Mouse (Mus musculus) Patski (cell line): Measurements from ENCODE around the gene Slc4a4. TPM values are rescaled to one million over a fixed set of nuclear protein-coding genes. Genes with fewer than 3 reads are reported as not detected.

Experiments used
- ATAC-seq: fragments of 100-300 bp; one replicate; pipeline ENCODE4 v1.8.0; 2021
- CTCF ChIA-PET: fragments of 350-600 bp; sonication (Branson Sonifier 250); formaldehyde crosslinking; loops from one replicate; lab custom pipeline; 2022; ENCODE audit warnings: inconsistent platforms; lab: Charles Lee
- POLR2A ChIA-PET: fragments of 350-600 bp; sonication (Branson Sonifier 250); formaldehyde crosslinking; loops from one replicate; lab custom pipeline; 2022; ENCODE audit warnings: antibody characterized with exemption, inconsistent platforms; lab: Charles Lee
- DNase-seq: peaks from one replicate; pipeline ENCODE4 v3.0.0-alpha.2; 2011; ENCODE audit warnings: low read depth, low spot score
- H3K27me3 ChIP-seq: fragments of 371-371 bp; one replicate; pipeline ENCODE4 v1.5.1; 2021
- CTCF ChIP-seq: fragments of 100-300 bp; IDR thresholded peaks from one replicate; pipeline ENCODE4 v1.5.1; 2021
- in situ Hi-C: fragments of 300-500 bp; cut with MboI; formaldehyde crosslinking; loops from 3 replicates; pipeline ENCODE4 v1.11.1; 2018; ENCODE audit warnings: low pct_unique_long_range_greater_than_20kb, mixed read lengths
- polyA plus RNA-seq: library from polyadenylated mRNA; unstranded; gene quantifications from one replicate; pipeline ENCODE4 v1.2.3, GENCODE M21; 2021

The Slc4a4 gene
- polyA plus RNA-seq, 1 experiment from 2014 or later: 6.8 TPM

DNA sequence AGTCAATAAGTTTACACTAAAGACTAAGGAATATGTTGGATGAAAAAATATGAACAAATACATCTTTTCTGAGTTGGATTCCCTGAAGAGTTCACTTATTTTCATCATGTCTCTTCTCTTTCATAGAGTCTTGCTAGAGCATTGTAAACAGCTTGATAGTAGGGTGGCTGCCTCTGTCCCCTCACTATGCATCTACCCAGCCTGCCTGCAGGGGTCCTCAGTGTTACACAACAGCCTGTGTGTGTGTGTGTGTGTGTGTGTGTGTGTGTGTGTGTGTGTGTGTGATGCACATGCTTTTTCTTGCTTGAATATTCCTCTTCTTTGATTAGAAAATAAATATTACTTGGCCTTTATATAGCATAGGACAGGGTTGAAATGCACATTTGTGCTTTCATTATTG is 84.9 kb downstream of the Slc4a4 start:
- ATAC-seq (no peak), DNase-seq (no peak)
- in situ Hi-C loops: no loop called here
- H3K27me3 ChIP-seq: no peaks in the 10 kb centered on the region
- peak; percentile 39 for TF ChIP-seq CTCF
- ChIA-PET CTCF (interaction anchor here (1.7 kb wide), 1 partner anchor 14 kb away, joined by 5 read pairs; no protein-coding TSS in a partner anchor), POLR2A (interaction anchor here (0.6 kb wide), 1 partner anchor 78 kb away, joined by 3 read pairs; no protein-coding TSS in a partner anchor)

DNA sequence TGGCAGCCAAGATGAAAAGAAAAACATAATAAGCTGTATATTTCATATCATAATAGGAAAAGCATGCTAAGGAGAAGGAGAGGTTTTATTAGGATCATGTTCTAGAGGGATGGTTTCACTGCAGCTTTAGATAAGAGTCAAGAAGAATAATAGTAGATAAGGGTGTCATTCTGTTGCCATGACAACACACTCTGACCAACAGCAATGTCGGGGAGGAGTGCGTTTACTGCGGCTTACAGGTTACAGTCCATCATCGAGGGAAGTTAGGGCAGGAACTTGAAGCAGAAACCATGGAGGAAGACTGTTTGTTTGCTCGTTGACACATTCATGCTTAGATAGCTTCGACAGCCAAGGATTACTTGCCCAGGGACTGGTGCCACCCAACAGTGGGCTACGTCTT is 85.7 kb downstream of the Slc4a4 start:
- POLR2A ChIA-PET: no interaction called here

DNA sequence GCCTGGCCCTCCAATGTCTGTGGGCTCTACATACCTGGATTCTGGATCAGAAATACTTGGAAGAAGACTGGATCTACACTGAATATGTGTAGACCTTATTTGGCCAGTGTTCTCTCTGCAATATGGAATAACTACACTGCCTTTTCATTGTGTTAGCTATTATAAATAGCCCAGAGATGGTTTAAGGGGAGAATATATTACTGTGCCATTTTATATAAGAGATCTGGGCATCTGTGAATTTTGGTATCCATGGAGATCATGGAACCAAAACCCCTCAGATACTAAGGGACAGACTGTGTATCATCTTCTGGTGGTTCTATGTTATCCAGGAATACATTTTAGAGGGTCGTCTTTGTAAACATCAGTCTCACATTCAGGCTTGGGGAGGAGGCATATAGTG is 86.5 kb downstream of the Slc4a4 start:
- H3K27me3 ChIP-seq: no peaks in the 10 kb centered on the region
- TF ChIP-seq CTCF: no peak
- ATAC-seq: no peak
- CTCF ChIA-PET: interaction anchor here (1.3 kb wide), 1 partner anchor 9 kb away, joined by 3 read pairs; no protein-coding TSS in a partner anchor
- POLR2A ChIA-PET: no interaction called here
- in situ Hi-C loops: no loop called here
- DNase-seq: no peak

More for the DNA sequence above, 85.7 kb downstream of the Slc4a4 start:
- no peak for DNase-seq
- CTCF ChIA-PET: interaction anchor here (1.3 kb wide), 1 partner anchor 10 kb away, joined by 3 read pairs; no protein-coding TSS in a partner anchor
- in situ Hi-C loops: no loop called here
- no peaks in the 10 kb centered on the region for H3K27me3 ChIP-seq
- TF ChIP-seq CTCF: no peak
- no peak for ATAC-seq

DNA sequence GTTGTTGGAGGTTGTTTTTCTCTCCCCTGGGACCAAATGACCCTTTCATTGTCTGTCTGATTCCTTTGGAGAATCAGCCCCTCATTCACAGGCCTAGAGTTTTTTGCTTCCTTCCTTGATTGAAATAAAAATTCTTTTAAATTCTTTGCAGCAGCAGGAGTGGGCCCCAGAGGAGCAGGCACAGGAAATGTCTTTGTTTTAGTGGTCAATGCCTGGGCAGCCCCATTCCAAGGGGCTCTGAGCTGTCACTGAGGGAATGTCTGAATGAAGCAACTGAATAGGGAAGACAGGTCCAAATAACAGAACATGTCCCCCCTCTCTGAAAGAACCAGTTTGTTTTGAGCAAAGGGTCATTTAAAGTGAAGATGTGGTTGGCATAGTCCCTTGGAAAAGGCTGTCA is 89.1 kb downstream of the Slc4a4 start:
- ChIA-PET POLR2A (no interaction called here), CTCF (interaction anchor here (1.8 kb wide), 1 partner anchor 47 kb away, joined by 4 read pairs; no protein-coding TSS in a partner anchor)
- ATAC-seq (no peak), DNase-seq (no peak)
- H3K27me3 ChIP-seq: no peaks in the 10 kb centered on the region
- no peak for TF ChIP-seq CTCF
- in situ Hi-C loops: no loop called here

DNA sequence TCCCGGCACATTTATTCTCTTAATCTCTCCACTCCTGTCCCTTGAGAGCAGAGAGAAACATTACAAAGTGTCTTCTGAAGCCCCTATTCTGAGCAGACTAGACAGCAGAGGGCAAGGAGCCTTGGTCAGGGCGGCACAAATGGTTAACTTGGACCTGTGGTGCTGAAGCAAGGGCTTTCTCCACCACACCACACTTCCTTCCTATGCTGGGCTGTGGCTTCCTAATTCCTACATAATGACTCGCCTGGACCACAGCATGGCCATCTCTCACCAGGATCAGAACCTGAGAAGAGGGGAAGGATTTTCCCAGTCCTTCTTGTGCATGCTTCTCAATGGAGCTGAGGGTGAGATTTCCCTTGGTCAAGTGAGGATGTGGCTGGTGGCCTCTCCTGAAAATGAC is 89.8 kb downstream of the Slc4a4 start:
- ChIA-PET POLR2A (no interaction called here), CTCF (no interaction called here)
- ATAC-seq (peak; percentile 71), DNase-seq (no peak)
- in situ Hi-C loops: no loop called here
- no peaks in the 10 kb centered on the region for H3K27me3 ChIP-seq
- TF ChIP-seq CTCF: no peak

DNA sequence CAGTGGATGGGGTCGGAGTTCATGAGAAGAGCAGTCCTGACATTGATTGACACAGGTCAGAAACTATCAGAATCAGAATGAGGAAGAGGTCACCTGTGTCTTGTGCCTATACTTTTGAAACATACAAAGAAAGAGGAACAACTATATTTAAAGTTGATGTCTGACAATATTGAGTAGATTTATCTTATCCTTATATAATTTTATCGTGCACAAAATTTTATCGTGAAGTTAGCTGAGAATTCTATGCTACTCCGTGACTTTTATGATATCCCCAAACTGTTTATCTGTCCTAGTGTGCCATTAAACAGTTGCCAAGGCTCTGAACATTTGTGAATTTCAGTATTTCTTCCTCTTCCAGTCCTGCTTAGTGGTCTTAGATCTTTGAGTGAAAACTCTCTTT is 94.1 kb downstream of the Slc4a4 start:
- no peak for DNase-seq
- TF ChIP-seq CTCF: no peak
- in situ Hi-C loops: no loop called here
- H3K27me3 ChIP-seq: no peaks in the 10 kb centered on the region
- ChIA-PET POLR2A (interaction anchor here (1.1 kb wide), 1 partner anchor 11 kb away, joined by 3 read pairs; no protein-coding TSS in a partner anchor), CTCF (interaction anchor here (0.9 to 1.5 kb wide), 2 partner anchors 10 to 16 kb away, joined by 3 to 4 read pairs; no protein-coding TSS in a partner anchor)
- no peak for ATAC-seq

DNA sequence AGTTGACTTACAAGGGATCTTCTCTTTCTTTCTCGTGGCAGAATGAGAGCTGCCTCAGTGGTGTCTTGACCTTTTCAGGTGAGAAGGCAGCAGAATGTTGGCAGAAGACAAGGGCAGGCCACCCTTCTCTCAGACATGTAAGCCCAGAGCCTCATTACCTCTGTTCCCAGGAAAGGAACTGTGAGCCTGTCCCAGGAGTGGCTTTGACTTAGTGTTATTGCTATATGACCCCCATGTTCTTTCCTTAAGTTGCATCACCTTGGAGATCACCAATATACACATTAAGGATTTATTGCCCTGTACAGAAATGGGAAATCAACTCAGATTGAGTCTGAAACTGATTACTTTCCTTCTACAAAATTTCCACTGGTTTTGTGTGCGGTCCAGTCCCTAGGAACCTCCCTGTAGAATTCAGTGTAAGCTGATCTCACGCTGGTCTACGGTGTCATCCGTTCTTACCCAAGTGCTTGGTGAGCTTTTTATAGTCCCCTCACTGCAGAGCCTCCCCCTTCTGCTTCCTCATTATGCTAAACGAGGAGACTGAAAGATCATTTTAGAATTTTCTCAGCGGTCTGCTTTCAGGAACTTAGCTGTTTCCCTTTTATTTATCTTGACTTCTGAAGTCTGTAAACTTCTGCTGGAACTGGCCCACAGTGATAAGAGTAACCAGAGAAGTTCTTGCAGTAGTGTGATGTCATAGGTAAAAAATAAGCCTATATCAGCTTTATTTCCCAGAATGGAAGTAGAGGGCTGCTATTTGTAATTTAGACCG is 94.8 kb downstream of the Slc4a4 start:
- POLR2A ChIA-PET: interaction anchor here (0.7 kb wide), 1 partner anchor 20 kb away, joined by 4 read pairs; no protein-coding TSS in a partner anchor
- DNase-seq: no peak
- CTCF ChIA-PET: interaction anchor here (1.2 to 1.8 kb wide), 2 partner anchors 9 to 12 kb away, joined by 3 to 5 read pairs; no protein-coding TSS in a partner anchor
- H3K27me3 ChIP-seq: no peaks in the 10 kb centered on the region
- ATAC-seq: no peak
- no peak for TF ChIP-seq CTCF
- in situ Hi-C loops: no loop called here

DNA sequence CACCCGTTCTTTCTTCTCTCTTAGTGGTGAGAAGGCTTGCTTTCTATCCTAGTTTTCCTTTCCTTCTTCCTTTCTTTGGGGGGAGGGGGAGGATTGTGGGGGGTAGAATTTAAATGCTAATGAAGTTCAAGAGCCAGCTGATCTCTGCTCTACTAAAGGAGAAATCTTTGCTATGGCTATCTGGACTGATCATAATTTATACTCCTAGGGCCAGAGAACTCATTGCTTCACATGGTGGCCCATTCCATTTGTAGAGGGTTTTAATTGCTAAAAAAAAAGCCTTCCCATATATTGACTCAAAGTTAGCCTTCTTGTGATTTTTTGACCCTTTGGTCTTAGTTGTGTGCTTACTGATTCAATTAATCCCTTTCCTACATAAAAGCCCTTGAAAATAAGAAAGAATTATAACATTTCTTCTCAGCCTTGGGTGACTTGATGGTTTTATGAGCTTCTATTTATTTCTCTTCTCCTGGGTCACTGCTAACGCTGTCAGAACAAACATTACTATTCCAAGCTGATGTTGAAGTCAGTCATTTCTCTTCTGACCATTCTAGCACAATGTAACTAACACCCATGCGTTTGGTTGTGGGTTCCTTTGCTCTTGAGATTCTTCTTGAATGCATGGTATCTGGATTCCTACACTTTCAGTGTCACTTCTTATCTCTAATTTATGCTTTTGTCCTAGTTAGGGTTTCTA is 95.6 kb downstream of the Slc4a4 start:
- CTCF ChIA-PET: interaction anchor here (1.2 to 1.8 kb wide), 2 partner anchors 10 to 11 kb away, joined by 3 to 5 read pairs; no protein-coding TSS in a partner anchor
- ATAC-seq: no peak

DNA sequence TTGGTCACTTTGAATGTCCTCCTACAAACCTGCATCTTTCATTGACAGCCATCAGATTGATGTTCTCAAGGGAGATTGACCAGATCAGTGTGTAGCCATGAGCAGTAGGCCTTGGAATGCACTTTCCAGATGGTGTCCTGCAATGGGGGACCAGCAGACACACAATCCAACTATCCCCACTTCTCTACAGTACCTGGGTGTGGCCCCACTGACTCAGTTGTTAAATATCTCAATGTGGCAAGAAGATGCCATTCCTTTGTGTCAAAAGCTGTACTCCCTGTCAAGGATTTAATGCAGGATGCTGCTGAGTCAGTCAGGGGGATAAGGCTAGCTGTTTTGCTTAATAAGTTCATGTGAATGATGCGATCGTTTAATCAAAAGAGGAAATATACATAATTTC is 96.6 kb downstream of the Slc4a4 start:
- ChIA-PET CTCF (interaction anchor here (1.8 kb wide), 1 partner anchor 10 kb away, joined by 5 read pairs; no protein-coding TSS in a partner anchor), POLR2A (no interaction called here)
- DNase-seq (no peak), ATAC-seq (peak; percentile 86)
- no peaks in the 10 kb centered on the region for H3K27me3 ChIP-seq
- in situ Hi-C loops: no loop called here
- no peak for TF ChIP-seq CTCF

More for the DNA sequence above, 95.6 kb downstream of the Slc4a4 start:
- H3K27me3 ChIP-seq: no peaks in the 10 kb centered on the region
- POLR2A ChIA-PET: interaction anchor here (0.7 kb wide), 1 partner anchor 21 kb away, joined by 4 read pairs; no protein-coding TSS in a partner anchor
- in situ Hi-C loops: no loop called here
- DNase-seq: no peak
- no peak for TF ChIP-seq CTCF

DNA sequence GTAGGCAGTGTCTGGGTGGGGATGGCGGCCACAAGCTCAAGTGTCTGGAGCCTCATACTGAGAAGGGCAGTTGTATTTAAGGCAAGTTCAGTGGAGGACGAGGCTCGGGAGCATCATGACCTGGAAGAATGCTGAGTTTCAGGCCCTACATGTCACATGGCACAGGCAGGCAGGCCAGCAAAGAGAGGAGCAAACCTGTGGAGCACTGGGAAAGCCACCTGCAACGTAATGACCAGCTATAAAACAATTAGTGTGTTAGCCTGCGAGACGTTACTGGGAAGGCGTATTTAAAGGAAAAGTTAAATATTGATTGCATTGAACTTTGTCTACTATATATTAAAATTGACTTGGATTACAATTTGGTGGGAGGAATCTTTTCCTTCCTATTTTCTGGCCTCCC is 97.0 kb downstream of the Slc4a4 start:
- ChIA-PET CTCF (no interaction called here), POLR2A (no interaction called here)
- TF ChIP-seq CTCF: no peak
- DNase-seq (no peak), ATAC-seq (peak; percentile 41)
- H3K27me3 ChIP-seq: no peaks in the 10 kb centered on the region
- in situ Hi-C loops: no loop called here
